Mouse (Mus musculus): ENCODE data around the gene Derl2. TPM values are rescaled to one million over a fixed set of nuclear protein-coding genes. Genes with fewer than 3 reads are reported as not detected.

The Derl2 gene
- polyA plus RNA-seq, 1 experiment from 2014 or later = 52.1 TPM

DNA sequence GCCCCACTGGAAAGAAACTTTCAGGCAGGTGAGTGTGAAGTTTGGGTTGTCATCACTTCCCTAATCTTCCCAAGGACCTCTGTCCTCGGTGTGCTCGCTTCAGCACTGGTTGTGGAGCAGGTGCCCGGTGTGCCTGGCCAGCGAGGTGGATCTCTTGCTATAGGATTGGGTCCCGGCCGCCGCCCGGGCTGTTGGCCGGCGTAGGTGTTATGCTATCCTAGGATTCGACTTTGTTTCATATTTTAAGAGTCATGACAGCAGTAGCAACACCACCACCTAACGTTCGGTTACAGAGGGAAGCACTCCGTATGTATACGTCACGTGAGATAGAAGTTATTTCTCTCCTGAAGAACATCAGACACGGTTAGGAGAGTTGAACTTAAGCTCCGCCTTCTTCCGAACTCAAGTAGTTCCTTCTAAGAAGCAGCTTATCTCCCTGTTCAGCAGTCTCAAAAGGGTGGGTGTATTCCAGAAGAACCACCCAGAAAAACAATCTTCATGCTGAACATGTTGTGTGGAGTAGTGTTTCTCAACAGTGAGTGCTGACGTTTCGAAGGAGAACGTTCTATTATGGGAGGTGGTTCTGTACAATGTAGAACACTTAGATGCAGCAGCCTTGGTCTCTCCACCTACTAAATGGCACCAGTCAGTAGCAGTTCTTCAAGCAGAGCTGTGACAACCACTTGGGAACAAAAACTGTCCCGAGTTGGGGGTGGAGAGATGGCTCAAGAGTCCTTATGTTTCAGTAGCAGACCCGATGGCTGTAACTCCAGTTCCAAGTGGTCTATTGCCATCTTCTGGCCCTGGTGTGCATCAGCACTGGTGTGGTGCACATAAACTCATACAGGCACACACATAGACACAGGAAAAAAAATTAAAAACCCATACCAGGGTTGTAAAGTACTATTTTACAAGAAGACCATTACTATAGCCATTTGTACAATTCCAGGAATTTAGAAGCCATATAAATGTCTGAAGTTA, 48.8 kb downstream of the Derl2 start:
- Histone ChIP-seq H3K4me3 (ENCODE audit: low read length) (peak overlapping the region; percentile 80), H3K27me3 (ENCODE audit: control insufficient read depth, insufficient read depth, low read depth, low read length) (no peaks in the 10 kb centered on the region), H3K36me3 (ENCODE audit: control insufficient read depth, insufficient read depth, low read length) (peaks cover 6% of the 10 kb centered on the region), H3K9ac (ENCODE audit: low read length) (peak overlapping the region; percentile 71), H3K27ac (ENCODE audit: low read length) (peak overlapping the region; percentile 90), H3K4me2 (ENCODE audit: low read depth, low read length) (peak overlapping the region; percentile 71), H3K4me1 (replicated peaks; ENCODE audit: control insufficient read depth, insufficient read depth, low read length) (peaks cover 12% of the 10 kb centered on the region), H3K9me3 (ENCODE audit: control insufficient read depth, low read length) (no peaks in the 10 kb centered on the region)
- ATAC-seq (ENCODE audit: low read depth) = peak; percentile 26
- 12% methylated on average over 24 of the region's 24 CpGs for WGBS

DNA sequence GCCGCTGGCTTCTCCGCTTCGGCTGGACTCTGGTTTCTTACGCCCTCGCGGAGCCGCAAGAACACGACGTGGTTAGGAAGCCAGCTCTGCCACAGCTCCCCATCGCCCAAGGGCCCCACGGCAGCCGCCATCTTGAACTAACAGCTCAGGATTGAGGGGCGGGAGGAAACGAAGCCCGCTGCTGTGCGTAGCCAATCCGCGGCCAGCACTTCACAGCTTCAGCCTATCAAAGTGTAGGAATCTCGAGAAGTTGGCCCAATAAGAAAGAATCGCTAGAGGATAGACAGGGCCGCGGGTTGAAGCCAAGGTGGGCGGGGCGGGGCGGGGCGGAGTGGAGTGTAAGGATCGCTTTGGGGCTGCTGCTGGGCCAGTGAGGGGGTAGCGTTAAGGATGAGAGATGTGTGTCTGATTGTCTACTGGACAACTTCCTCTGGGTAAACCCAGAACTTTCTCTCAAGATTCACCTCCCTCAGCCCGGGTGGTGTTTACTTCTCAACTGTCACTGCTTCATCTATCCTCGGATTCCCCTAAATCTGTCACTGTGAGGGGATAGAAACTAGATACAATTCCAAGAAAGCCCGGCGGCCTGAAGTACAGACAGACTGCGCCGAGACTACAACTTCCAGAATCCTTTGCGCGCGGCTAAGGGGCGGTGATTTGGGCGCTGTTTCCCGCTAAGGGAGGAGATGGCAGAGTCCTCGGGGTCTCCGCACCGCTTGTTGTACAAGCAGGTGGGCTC, 49.7 kb downstream of the Derl2 start, which contains the start of the genes Nup88 and Rpain:
Nup88 (minus strand) TSS at position 153 of the 739 bp plus-strand sequence.
Rpain (plus strand) TSS at position 393 of the 739 bp plus-strand sequence.
- peaks cover 12% of the 10 kb centered on the region for H3K4me1 ChIP-seq (replicated peaks; ENCODE audit: control insufficient read depth, insufficient read depth, low read length)
- H3K4me3 ChIP-seq (ENCODE audit: low read length) = peak within 1 kb of the TSS; percentile 80
- H3K27ac ChIP-seq (ENCODE audit: low read length) = peak within 1 kb of the TSS; percentile 90
- peak; percentile 98 for ATAC-seq (ENCODE audit: low read depth)
- peak within 1 kb of the TSS; percentile 88 for H3K4me2 ChIP-seq (ENCODE audit: low read depth, low read length)
- H3K9me3 ChIP-seq (ENCODE audit: control insufficient read depth, low read length) = no peaks in the 10 kb centered on the region
- 0% methylated on average over 43 of the region's 43 CpGs for WGBS
- H3K27me3 ChIP-seq (ENCODE audit: control insufficient read depth, insufficient read depth, low read depth, low read length) = no peaks in the 10 kb centered on the region
- H3K9ac ChIP-seq (ENCODE audit: low read length) = peak within 1 kb of the TSS; percentile 91
- peaks cover 11% of the 10 kb centered on the region for H3K36me3 ChIP-seq (ENCODE audit: control insufficient read depth, insufficient read depth, low read length)

DNA sequence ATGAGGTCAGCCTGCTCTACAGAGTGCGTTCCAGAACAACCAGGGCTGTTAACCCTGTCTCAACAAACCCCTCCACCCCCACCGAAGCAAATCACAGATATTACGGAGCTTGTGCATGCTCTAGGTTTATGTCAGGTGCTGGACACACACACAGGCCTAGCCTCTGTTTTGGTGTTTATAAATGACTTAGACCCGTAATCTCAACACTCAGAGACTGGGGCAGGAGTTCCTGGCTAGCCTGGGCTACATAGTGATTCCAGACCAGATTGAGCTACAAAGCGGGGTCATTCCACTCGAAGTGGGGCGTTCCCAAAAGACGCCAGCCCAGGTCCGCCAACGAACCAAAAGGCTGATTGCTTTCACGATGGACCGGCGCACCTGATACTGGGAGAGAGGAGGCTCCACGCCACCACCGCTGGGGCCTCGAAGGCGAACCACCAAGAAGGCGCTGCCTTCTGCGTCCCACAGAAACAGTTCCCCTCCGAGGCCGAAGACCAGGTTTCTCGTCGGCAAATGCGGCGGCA, 50.3 kb downstream of the Derl2 start:
- WGBS = under 1% methylated on average over 25 of the region's 25 CpGs
- 0 out of 2 replicates have a peak, but pooled peaks have one; percentile 8 for ATAC-seq (ENCODE audit: low read depth)
- peak overlapping the region; percentile 88 for H3K4me2 ChIP-seq (ENCODE audit: low read depth, low read length)
- peak overlapping the region; percentile 80 for H3K4me3 ChIP-seq (ENCODE audit: low read length)
- H3K9ac ChIP-seq (ENCODE audit: low read length) = peak overlapping the region; percentile 91
- H3K9me3 ChIP-seq (ENCODE audit: control insufficient read depth, low read length) = no peaks in the 10 kb centered on the region
- peaks cover 15% of the 10 kb centered on the region for H3K36me3 ChIP-seq (ENCODE audit: control insufficient read depth, insufficient read depth, low read length)
- peaks cover 12% of the 10 kb centered on the region for H3K4me1 ChIP-seq (replicated peaks; ENCODE audit: control insufficient read depth, insufficient read depth, low read length)
- peak overlapping the region; percentile 76 for H3K27ac ChIP-seq (ENCODE audit: low read length)
- H3K27me3 ChIP-seq (ENCODE audit: control insufficient read depth, insufficient read depth, low read depth, low read length) = no peaks in the 10 kb centered on the region

DNA sequence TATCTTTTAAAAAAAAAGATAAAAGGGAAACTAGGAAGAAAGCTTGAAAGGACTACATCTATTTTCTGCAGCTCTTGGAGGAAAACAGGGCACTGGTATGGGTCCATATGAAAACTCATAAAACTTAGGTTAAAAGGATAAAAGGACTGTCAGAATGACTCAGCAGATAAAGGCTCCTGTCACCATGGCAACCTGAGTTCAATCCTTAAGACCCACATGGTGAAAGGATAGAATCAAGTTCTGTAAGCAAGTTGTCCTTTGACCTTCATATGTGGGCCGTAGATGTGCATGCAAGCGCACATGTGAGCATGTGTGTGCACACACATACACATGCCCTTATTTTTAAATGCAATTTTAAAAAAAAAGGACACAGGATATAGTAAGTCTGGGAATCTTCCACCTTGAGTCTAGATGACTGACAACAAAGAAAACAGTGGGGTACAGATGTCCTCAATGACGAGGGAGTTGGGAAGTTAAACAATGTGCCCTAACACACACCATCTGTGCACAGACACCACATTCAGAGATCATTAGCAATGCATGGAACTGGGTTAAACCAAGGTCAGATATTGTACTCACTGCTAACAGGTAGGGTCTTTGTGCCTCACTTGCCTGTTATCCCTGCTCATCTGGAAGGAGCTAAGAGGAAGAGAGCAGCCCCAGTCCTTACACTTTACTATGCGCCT, 55.3 kb downstream of the Derl2 start:
- H3K27ac ChIP-seq (ENCODE audit: low read length) = no peak overlapping the region
- H3K9ac ChIP-seq (ENCODE audit: low read length) = no peak overlapping the region
- no peak overlapping the region for H3K4me2 ChIP-seq (ENCODE audit: low read depth, low read length)
- H3K27me3 ChIP-seq (ENCODE audit: control insufficient read depth, insufficient read depth, low read depth, low read length) = no peaks in the 10 kb centered on the region
- 76% methylated on average over 4 of the region's 4 CpGs for WGBS
- no peak for ATAC-seq (ENCODE audit: low read depth)
- H3K4me1 ChIP-seq (replicated peaks; ENCODE audit: control insufficient read depth, insufficient read depth, low read length) = peaks cover 9% of the 10 kb centered on the region
- H3K9me3 ChIP-seq (ENCODE audit: control insufficient read depth, low read length) = no peaks in the 10 kb centered on the region
- no peak overlapping the region for H3K4me3 ChIP-seq (ENCODE audit: low read length)
- peaks cover 34% of the 10 kb centered on the region for H3K36me3 ChIP-seq (ENCODE audit: control insufficient read depth, insufficient read depth, low read length)

- Histone ChIP-seq H3K4me3 (ENCODE audit: low read length) (no peak overlapping the region), H3K27me3 (ENCODE audit: control insufficient read depth, insufficient read depth, low read depth, low read length) (no peaks in the 10 kb centered on the region), H3K9me3 (ENCODE audit: control insufficient read depth, low read length) (no peaks in the 10 kb centered on the region), H3K36me3 (ENCODE audit: control insufficient read depth, insufficient read depth, low read length) (peaks cover 49% of the 10 kb centered on the region), H3K4me1 (replicated peaks; ENCODE audit: control insufficient read depth, insufficient read depth, low read length) (no peaks in the 10 kb centered on the region), H3K27ac (ENCODE audit: low read length) (no peak overlapping the region), H3K9ac (ENCODE audit: low read length) (no peak overlapping the region), H3K4me2 (ENCODE audit: low read depth, low read length) (no peak overlapping the region)
- WGBS = 95% methylated on average over 5 of the region's 5 CpGs
- ATAC-seq (ENCODE audit: low read depth) = no peak
Observed at GRCm38 (mm10) chr11:70960786-70961554, 58.7 kb downstream of the Derl2 start.

Other genes starting within 250 kb of the Derl2 start
- gene Scimp, start 207.3 kb downstream of the Derl2 start, polyA plus RNA-seq (2015; fragmentation: Nextera tagmentation; extraction: Ambion mirVana) = 0.20 and 0.35 TPM in 2 replicates
- gene Rabep1, start 175.1 kb downstream of the Derl2 start, polyA plus RNA-seq (2015; fragmentation: Nextera tagmentation; extraction: Ambion mirVana) = 30.0 and 30.2 TPM in 2 replicates
- gene Nup88, start 49.9 kb downstream of the Derl2 start, polyA plus RNA-seq (2015; fragmentation: Nextera tagmentation; extraction: Ambion mirVana) = 121 and 130 TPM in 2 replicates
- 72.3 and 84.9 TPM in 2 replicates for gene Rpain, start 49.6 kb downstream of the Derl2 start, polyA plus RNA-seq (2015; fragmentation: Nextera tagmentation; extraction: Ambion mirVana)
- 171 and 185 TPM in 2 replicates for gene C1qbp, start 36.8 kb downstream of the Derl2 start, polyA plus RNA-seq (2015; fragmentation: Nextera tagmentation; extraction: Ambion mirVana)
- 16.3 and 16.5 TPM in 2 replicates for gene Dhx33, start 15.4 kb downstream of the Derl2 start, polyA plus RNA-seq (2015; fragmentation: Nextera tagmentation; extraction: Ambion mirVana)
- gene Mis12, start 230 bp downstream of the Derl2 start, polyA plus RNA-seq (2015; fragmentation: Nextera tagmentation; extraction: Ambion mirVana) = 47.4 and 52.0 TPM in 2 replicates
- gene 6330403K07Rik, start 13.7 kb upstream of the Derl2 start, polyA plus RNA-seq (2015; fragmentation: Nextera tagmentation; extraction: Ambion mirVana) = 70.4 and 73.7 TPM in 2 replicates
- 0.10 TPM in 2 replicates for gene Nlrp1a, start 124.9 kb upstream of the Derl2 start, polyA plus RNA-seq (2015; fragmentation: Nextera tagmentation; extraction: Ambion mirVana)
- 0.06 TPM in 1 of 2 replicates, not detected in the other for gene Nlrp1b, start 210.9 kb upstream of the Derl2 start, polyA plus RNA-seq (2015; fragmentation: Nextera tagmentation; extraction: Ambion mirVana)

All from lung, embryonic 16.5 days (tissue).